Mouse (Mus musculus): ENCODE measurements around the gene Ripply3. TPM values are rescaled to one million over a fixed set of nuclear protein-coding genes. Genes with fewer than 3 reads are reported as not detected.

Ripply3 gene
- total and polyA plus RNA-seq, 3 experiments: 0.28 to 6.1 (median 1.3) TPM

- peaks cover 4% of the 10 kb centered on the region for H3K9me3 ChIP-seq (replicated peaks; ENCODE audit: low read length)
- no peak overlapping the region for H3K27ac ChIP-seq (ENCODE audit: insufficient read depth, low read depth)
- H3K27me3 ChIP-seq (replicated peaks): no peaks in the 10 kb centered on the region
- TF ChIP-seq ZC3H11A (IDR thresholded peaks at IDR 0.05; ENCODE audit: low read depth, low read length): no peak
- TF ChIP-seq JUND (conservative IDR thresholded peaks at IDR 0.05; ENCODE audit: low read depth, low read length): no peak
- TF ChIP-seq NELFE (IDR thresholded peaks at IDR 0.05; ENCODE audit: low read depth, low read length): no peak
- TF ChIP-seq CHD1 (IDR thresholded peaks at IDR 0.05; ENCODE audit: low read depth, low read length): no peak
- TF ChIP-seq CHD2 (IDR thresholded peaks at IDR 0.05; ENCODE audit: low read length): no peak
- TF ChIP-seq NRF1 (IDR thresholded peaks at IDR 0.05; ENCODE audit: low read depth, low read length): no peak
- no peak for TF ChIP-seq CTCF (conservative IDR thresholded peaks at IDR 0.05 in 1 of 2, IDR thresholded peaks at IDR 0.05 in 1 of 2; ENCODE audit: low read depth in 2 of 2, low read length in 2 of 2)
- TF ChIP-seq RCOR1 (conservative IDR thresholded peaks at IDR 0.05; ENCODE audit: low read depth, low read length): no peak
- TF ChIP-seq TBP (conservative IDR thresholded peaks at IDR 0.05; ENCODE audit: low read depth, low read length): no peak
- no peaks in the 10 kb centered on the region for H3K36me3 ChIP-seq (replicated peaks in 1 of 2; ENCODE audit: control insufficient read depth in 1 of 2, insufficient read depth in 1 of 2, low read length in 1 of 2)
- dilution Hi-C loops (cut with MboI; ENCODE audit: extremely low pct_ligation_motif_present, extremely low pct_unique_long_range_greater_than_20kb, low sequenced_read_pairs): no loop called here
- no peak overlapping the region for H3K4me2 ChIP-seq (ENCODE audit: insufficient read depth, low read depth, poor library complexity, severe bottlenecking)
- no peak for DNase-seq (ENCODE audit: extremely low read depth)
- no peak overlapping the region for H3K4me3 ChIP-seq (replicated peaks in 1 of 3; ENCODE audit: low read depth in 2 of 3, low read length in 2 of 3, poor library complexity in 1 of 3)
- peaks cover 11 to 27% of the 10 kb centered on the region in 2 experiments for H3K4me1 ChIP-seq (ENCODE audit: control insufficient read depth in 1 of 2, insufficient read depth in 2 of 2)
- H3K9ac ChIP-seq (ENCODE audit: insufficient read depth, low read depth): no peak overlapping the region
- no peaks in the 10 kb centered on the region for H3K79me2 ChIP-seq (replicated peaks; ENCODE audit: control insufficient read depth, extremely low read depth, insufficient read depth, poor library complexity, severe bottlenecking)
- in situ Hi-C loops (cut with MboI; ENCODE audit: low pct_ligation_motif_present, low pct_unique_long_range_greater_than_20kb, low sequenced_read_pairs): no loop called here
Observed at GRCm38 (mm10) chr16:94323681-94324080, 4.5 kb upstream of the Ripply3 start.

DNA sequence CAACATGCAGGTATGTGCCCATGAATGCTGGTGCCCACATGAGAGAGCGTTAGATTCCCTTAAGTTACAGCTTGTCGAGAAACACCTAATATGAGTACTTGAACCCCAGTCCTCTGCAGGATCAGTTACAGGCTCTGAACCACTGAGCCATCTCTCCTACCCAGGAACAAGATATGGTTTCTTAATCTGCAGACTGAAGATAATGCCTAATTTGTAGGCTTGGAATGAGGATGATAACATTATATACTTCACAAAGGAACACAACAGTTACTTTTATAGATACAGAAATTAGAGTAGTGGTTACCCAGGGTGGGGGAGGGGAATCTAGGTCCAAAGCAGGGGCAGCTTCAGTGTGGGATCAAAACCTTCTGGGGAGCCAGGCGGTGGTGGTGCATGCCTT is 2.2 kb upstream of the Ripply3 start:
- DNase-seq (ENCODE audit: extremely low read depth): no peak
- Histone ChIP-seq H3K9ac (ENCODE audit: insufficient read depth, low read depth) (no peak overlapping the region), H3K4me3 (replicated peaks in 1 of 3; ENCODE audit: low read depth in 2 of 3, low read length in 2 of 3, poor library complexity in 1 of 3) (no peak overlapping the region), H3K9me3 (replicated peaks; ENCODE audit: low read length) (peaks cover 4% of the 10 kb centered on the region), H3K4me2 (ENCODE audit: insufficient read depth, low read depth, poor library complexity, severe bottlenecking) (no peak overlapping the region), H3K4me1 (ENCODE audit: control insufficient read depth in 1 of 2, insufficient read depth in 2 of 2) (peaks cover 5 to 36% of the 10 kb centered on the region in 2 experiments), H3K79me2 (replicated peaks; ENCODE audit: control insufficient read depth, extremely low read depth, insufficient read depth, poor library complexity, severe bottlenecking) (no peaks in the 10 kb centered on the region), H3K36me3 (replicated peaks in 1 of 2; ENCODE audit: control insufficient read depth in 1 of 2, insufficient read depth in 1 of 2, low read length in 1 of 2) (no peaks in the 10 kb centered on the region), H3K27ac (ENCODE audit: insufficient read depth, low read depth) (no peak overlapping the region), H3K27me3 (replicated peaks) (no peaks in the 10 kb centered on the region)
- dilution Hi-C loops (cut with MboI; ENCODE audit: extremely low pct_ligation_motif_present, extremely low pct_unique_long_range_greater_than_20kb, low sequenced_read_pairs): no loop called here
- in situ Hi-C loops (cut with MboI; ENCODE audit: low pct_ligation_motif_present, low pct_unique_long_range_greater_than_20kb, low sequenced_read_pairs): no loop called here
- TF ChIP-seq CTCF (conservative IDR thresholded peaks at IDR 0.05 in 1 of 2, IDR thresholded peaks at IDR 0.05 in 1 of 2; ENCODE audit: low read depth in 2 of 2, low read length in 2 of 2): no peak
- no peak for TF ChIP-seq MXI1 (IDR thresholded peaks at IDR 0.05; ENCODE audit: low read depth, low read length)
- no peak for TF ChIP-seq BHLHE40 (IDR thresholded peaks at IDR 0.05; ENCODE audit: low read depth, low read length)
- no peak for TF ChIP-seq TCF12 (IDR thresholded peaks at IDR 0.05; ENCODE audit: low read depth, low read length)
- no peak for TF ChIP-seq NRF1 (IDR thresholded peaks at IDR 0.05; ENCODE audit: low read depth, low read length)
- no peak for TF ChIP-seq ZNF384 (IDR thresholded peaks at IDR 0.05; ENCODE audit: low read depth, low read length)

Measured in CH12.LX (cell line).